Mouse (Mus musculus): ENCODE measurements around the gene Fgfr2. TPM values are rescaled to one million over a fixed set of nuclear protein-coding genes. Genes with fewer than 3 reads are reported as not detected.

The Fgfr2 gene
- polyA plus RNA-seq, 1 experiment = 114 TPM

- 94% methylated on average over 5 of the region's 5 CpGs for WGBS
- TF ChIP-seq POLR2A (IDR thresholded peaks at IDR 0.05; ENCODE audit: borderline replicate concordance, extremely low read depth, low read depth, low read length) = no peak
- TF ChIP-seq CTCF (IDR thresholded peaks at IDR 0.05; ENCODE audit: insufficient read depth, low read length) = peak; percentile 15; the same call in 1 of the 2 replicates
- no peak for DNase-seq
- H3K4me1 ChIP-seq (ENCODE audit: control insufficient read depth, insufficient read depth, low read length) = peaks cover 21% of the 10 kb centered on the region
- H3K4me3 ChIP-seq (replicated peaks; ENCODE audit: extremely low read depth, low read depth, low read length) = no peak overlapping the region
Observed at GRCm38 (mm10) chr7:133054486-133054885, 68.7 kb downstream of the Fgfr2 start.

- peaks cover 14% of the 10 kb centered on the region for H3K4me1 ChIP-seq (ENCODE audit: control insufficient read depth, insufficient read depth, low read length)
- no peak for TF ChIP-seq POLR2A (IDR thresholded peaks at IDR 0.05; ENCODE audit: borderline replicate concordance, extremely low read depth, low read depth, low read length)
- no peak for TF ChIP-seq CTCF (IDR thresholded peaks at IDR 0.05; ENCODE audit: insufficient read depth, low read length)
- 70% methylated on average over 9 of the region's 9 CpGs for WGBS
- no peak for DNase-seq
- H3K4me3 ChIP-seq (replicated peaks; ENCODE audit: extremely low read depth, low read depth, low read length) = no peak overlapping the region
Observed at GRCm38 (mm10) chr7:133053757-133054156, 69.4 kb downstream of the Fgfr2 start.

GRCm38 (mm10) chr7:133052819-133053218 is 70.3 kb downstream of the Fgfr2 start:
- TF ChIP-seq CTCF (IDR thresholded peaks at IDR 0.05; ENCODE audit: insufficient read depth, low read length) (no peak), POLR2A (IDR thresholded peaks at IDR 0.05; ENCODE audit: borderline replicate concordance, extremely low read depth, low read depth, low read length) (no peak; the same call in 1 of the 2 replicates)
- 17% methylated on average over 8 of the region's 8 CpGs for WGBS
- no peak for DNase-seq
- no peak overlapping the region for H3K4me3 ChIP-seq (replicated peaks; ENCODE audit: extremely low read depth, low read depth, low read length)
- peaks cover 17% of the 10 kb centered on the region for H3K4me1 ChIP-seq (ENCODE audit: control insufficient read depth, insufficient read depth, low read length)

- TF ChIP-seq POLR2A (IDR thresholded peaks at IDR 0.05; ENCODE audit: borderline replicate concordance, extremely low read depth, low read depth, low read length) (no peak), CTCF (IDR thresholded peaks at IDR 0.05; ENCODE audit: insufficient read depth, low read length) (no peak)
- Histone ChIP-seq H3K4me1 (ENCODE audit: control insufficient read depth, insufficient read depth, low read length) (peaks cover 24% of the 10 kb centered on the region), H3K4me3 (replicated peaks; ENCODE audit: extremely low read depth, low read depth, low read length) (no peak overlapping the region)
- no peak for DNase-seq
- 57% methylated on average over 6 of the region's 6 CpGs for WGBS
Observed at GRCm38 (mm10) chr7:133050681-133051080, 72.5 kb downstream of the Fgfr2 start.

GRCm38 (mm10) chr7:133048085-133048630 is 75.0 kb downstream of the Fgfr2 start:
- Histone ChIP-seq H3K4me1 (ENCODE audit: control insufficient read depth, insufficient read depth, low read length) (peaks cover 25% of the 10 kb centered on the region), H3K4me3 (replicated peaks; ENCODE audit: extremely low read depth, low read depth, low read length) (no peak overlapping the region)
- TF ChIP-seq CTCF (IDR thresholded peaks at IDR 0.05; ENCODE audit: insufficient read depth, low read length) = no peak
- TF ChIP-seq POLR2A (IDR thresholded peaks at IDR 0.05; ENCODE audit: borderline replicate concordance, extremely low read depth, low read depth, low read length) = no peak
- WGBS = 42% methylated on average over 3 of the region's 3 CpGs
- DNase-seq = no peak

GRCm38 (mm10) chr7:133047287-133047686 is 75.9 kb downstream of the Fgfr2 start:
- TF ChIP-seq CTCF (IDR thresholded peaks at IDR 0.05; ENCODE audit: insufficient read depth, low read length) (peak; percentile 46), POLR2A (IDR thresholded peaks at IDR 0.05; ENCODE audit: borderline replicate concordance, extremely low read depth, low read depth, low read length) (no peak)
- Histone ChIP-seq H3K4me1 (ENCODE audit: control insufficient read depth, insufficient read depth, low read length) (peaks cover 23% of the 10 kb centered on the region), H3K4me3 (replicated peaks; ENCODE audit: extremely low read depth, low read depth, low read length) (no peak overlapping the region)
- 27% methylated on average over 4 of the region's 4 CpGs for WGBS
- DNase-seq = peak; percentile 48

- DNase-seq = no peak
- 42% methylated on average over 4 of the region's 4 CpGs for WGBS
- Histone ChIP-seq H3K4me1 (ENCODE audit: control insufficient read depth, insufficient read depth, low read length) (peaks cover 44% of the 10 kb centered on the region), H3K4me3 (replicated peaks; ENCODE audit: extremely low read depth, low read depth, low read length) (no peak overlapping the region)
- TF ChIP-seq POLR2A (IDR thresholded peaks at IDR 0.05; ENCODE audit: borderline replicate concordance, extremely low read depth, low read depth, low read length) (no peak), CTCF (IDR thresholded peaks at IDR 0.05; ENCODE audit: insufficient read depth, low read length) (no peak)
Observed at GRCm38 (mm10) chr7:133044721-133045120, 78.4 kb downstream of the Fgfr2 start.

- no peak overlapping the region for H3K4me3 ChIP-seq (replicated peaks; ENCODE audit: extremely low read depth, low read depth, low read length)
- TF ChIP-seq CTCF (IDR thresholded peaks at IDR 0.05; ENCODE audit: insufficient read depth, low read length) = no peak
- no peak for TF ChIP-seq POLR2A (IDR thresholded peaks at IDR 0.05; ENCODE audit: borderline replicate concordance, extremely low read depth, low read depth, low read length)
- peak; percentile 61 for DNase-seq
- 56% methylated on average over 3 of the region's 3 CpGs for WGBS
- H3K4me1 ChIP-seq (ENCODE audit: control insufficient read depth, insufficient read depth, low read length) = peaks cover 46% of the 10 kb centered on the region
Observed at GRCm38 (mm10) chr7:133041784-133042183, 81.4 kb downstream of the Fgfr2 start.

- Histone ChIP-seq H3K4me3 (replicated peaks; ENCODE audit: extremely low read depth, low read depth, low read length) (no peak overlapping the region), H3K4me1 (ENCODE audit: control insufficient read depth, insufficient read depth, low read length) (peaks cover 47% of the 10 kb centered on the region)
- peak; percentile 28; the same call in 1 of the 2 replicates for TF ChIP-seq CTCF (IDR thresholded peaks at IDR 0.05; ENCODE audit: insufficient read depth, low read length)
- no peak for TF ChIP-seq POLR2A (IDR thresholded peaks at IDR 0.05; ENCODE audit: borderline replicate concordance, extremely low read depth, low read depth, low read length)
- DNase-seq = peak; percentile 39
- WGBS = 36% methylated on average over 3 of the region's 3 CpGs
Observed at GRCm38 (mm10) chr7:133040688-133041345, 82.3 kb downstream of the Fgfr2 start.
